Comparison of ENCODE assay signal across 25 mouse cellular contexts in genomic region chr13:114142826-114143225, GRCm38 (mm10).
DNase-seq lines count a peak whose midpoint lies in the region; ATAC-seq and TF ChIP-seq lines count a peak whose summit lies in the region.
"Had no signal": no experiment of that assay in that cellular context is flagged by ENCODE, and none has a peak within 500 bp of the region (broad histone marks: within the 10 kb centered on the region; RNA-seq: fewer than 3 reads in every experiment).

No protein-coding gene starts in this region.

- peaks cover 9% of the 10 kb centered on the region; the same call in 1 of the 2 replicates for H3K4me1 ChIP-seq in hindbrain, embryonic 12.5 days
- H3K4me1 ChIP-seq in hindbrain, embryonic 11.5 days (replicated peaks; ENCODE audit: control insufficient read depth, insufficient read depth, low read length) = no peaks in the 10 kb centered on the region
- H3K4me1 ChIP-seq in midbrain, embryonic 11.5 days (ENCODE audit: control insufficient read depth, insufficient read depth, low read length) = no peaks in the 10 kb centered on the region
- H3K4me1 ChIP-seq in midbrain, embryonic 13.5 days (replicated peaks) = peaks cover 13% of the 10 kb centered on the region; the same call in 1 of the 2 replicates
- H3K4me1 ChIP-seq in ES-Bruce4 (ENCODE audit: control insufficient read depth, insufficient read depth, low read length) = no peaks in the 10 kb centered on the region

- peak; percentile 38; the same call in 1 of the 2 replicates for ATAC-seq in hindbrain, embryonic 12.5 days (ENCODE audit: low FRiP score)
- ATAC-seq in hindbrain, embryonic 11.5 days (ENCODE audit: low FRiP score) = no peak
- ATAC-seq in midbrain, embryonic 11.5 days (ENCODE audit: low FRiP score) = no peak
- no peak for ATAC-seq in midbrain, embryonic 13.5 days
- ATAC-seq: forebrain, embryonic 16.5 days; midbrain, embryonic 16.5 days had no signal

- no peak overlapping the region for H3K27ac ChIP-seq in hindbrain, embryonic 12.5 days
- H3K27ac ChIP-seq in hindbrain, embryonic 11.5 days (ENCODE audit: low read depth, low read length) = no peak overlapping the region
- no peak overlapping the region for H3K27ac ChIP-seq in midbrain, embryonic 11.5 days (ENCODE audit: low read depth, low read length)
- no peak overlapping the region for H3K27ac ChIP-seq in midbrain, embryonic 13.5 days
- no peak overlapping the region for H3K27ac ChIP-seq in ES-Bruce4 (ENCODE audit: insufficient read depth, low read length)
- H3K27ac ChIP-seq: embryonic facial prominence, embryonic 10.5 days; heart, embryonic 10.5 days; limb, embryonic 12.5 days; liver, embryonic 12.5 days had no signal

- no peak overlapping the region for H3K9ac ChIP-seq in hindbrain, embryonic 12.5 days
- no peak overlapping the region for H3K9ac ChIP-seq in hindbrain, embryonic 11.5 days (ENCODE audit: low read depth, low read length)
- H3K9ac ChIP-seq in midbrain, embryonic 11.5 days (ENCODE audit: low read length) = no peak overlapping the region
- no peak overlapping the region for H3K9ac ChIP-seq in midbrain, embryonic 13.5 days (replicated peaks)
- no peak overlapping the region for H3K9ac ChIP-seq in ES-Bruce4 (ENCODE audit: low read depth, poor library complexity, severe bottlenecking)
- H3K9ac ChIP-seq: limb, embryonic 12.5 days; liver, embryonic 12.5 days had no signal

- TF ChIP-seq EP300 in ES-Bruce4 (IDR thresholded peaks at IDR 0.05; ENCODE audit: insufficient read depth, low read depth, low read length) = no peak

- H3K4me3 ChIP-seq in hindbrain, embryonic 12.5 days = no peak overlapping the region
- H3K4me3 ChIP-seq in hindbrain, embryonic 11.5 days (ENCODE audit: low read depth, low read length) = no peak overlapping the region
- no peak overlapping the region for H3K4me3 ChIP-seq in midbrain, embryonic 11.5 days (ENCODE audit: low read depth, low read length)
- H3K4me3 ChIP-seq in midbrain, embryonic 13.5 days (replicated peaks) = no peak overlapping the region
- H3K4me3 ChIP-seq in ES-Bruce4 (ENCODE audit: low read depth, low read length) = no peak overlapping the region
- H3K4me3 ChIP-seq: embryonic facial prominence, embryonic 10.5 days; heart, embryonic 10.5 days; limb, embryonic 12.5 days; liver, embryonic 12.5 days had no signal

- TF ChIP-seq CTCF in ES-Bruce4 (IDR thresholded peaks at IDR 0.05; ENCODE audit: low read depth, low read length) = peak; percentile 1

- H3K9me3 ChIP-seq in hindbrain, embryonic 12.5 days (replicated peaks) = no peaks in the 10 kb centered on the region
- H3K9me3 ChIP-seq in hindbrain, embryonic 11.5 days (ENCODE audit: control insufficient read depth, low read length) = no peaks in the 10 kb centered on the region
- no peaks in the 10 kb centered on the region for H3K9me3 ChIP-seq in midbrain, embryonic 11.5 days (ENCODE audit: control insufficient read depth, low read length)
- no peaks in the 10 kb centered on the region for H3K9me3 ChIP-seq in midbrain, embryonic 13.5 days
- H3K9me3 ChIP-seq in ES-Bruce4 (replicated peaks; ENCODE audit: control insufficient read depth, insufficient read depth, low read length, poor library complexity, severe bottlenecking) = no peaks in the 10 kb centered on the region
- H3K9me3 ChIP-seq: embryonic facial prominence, embryonic 10.5 days; heart, embryonic 10.5 days; limb, embryonic 12.5 days; liver, embryonic 12.5 days had no signal

- H3K36me3 ChIP-seq in hindbrain, embryonic 12.5 days = no peaks in the 10 kb centered on the region
- no peaks in the 10 kb centered on the region for H3K36me3 ChIP-seq in hindbrain, embryonic 11.5 days (ENCODE audit: control insufficient read depth, insufficient read depth, low read length)
- no peaks in the 10 kb centered on the region for H3K36me3 ChIP-seq in midbrain, embryonic 11.5 days (ENCODE audit: control insufficient read depth, insufficient read depth, low read length)
- no peaks in the 10 kb centered on the region for H3K36me3 ChIP-seq in midbrain, embryonic 13.5 days
- no peaks in the 10 kb centered on the region; the same call in 1 of the 2 replicates for H3K36me3 ChIP-seq in ES-Bruce4 (ENCODE audit: control insufficient read depth, insufficient read depth, low read length, poor library complexity, severe bottlenecking)
- H3K36me3 ChIP-seq: embryonic facial prominence, embryonic 10.5 days; heart, embryonic 10.5 days; limb, embryonic 12.5 days; liver, embryonic 12.5 days had no signal

- H3K27me3 ChIP-seq in hindbrain, embryonic 12.5 days = no peaks in the 10 kb centered on the region
- no peaks in the 10 kb centered on the region for H3K27me3 ChIP-seq in hindbrain, embryonic 11.5 days (ENCODE audit: control insufficient read depth, insufficient read depth, low read length)
- no peaks in the 10 kb centered on the region for H3K27me3 ChIP-seq in midbrain, embryonic 11.5 days (ENCODE audit: control insufficient read depth, insufficient read depth, low read length)
- no peaks in the 10 kb centered on the region for H3K27me3 ChIP-seq in midbrain, embryonic 13.5 days
- no peaks in the 10 kb centered on the region for H3K27me3 ChIP-seq in ES-Bruce4 (ENCODE audit: control insufficient read depth, insufficient read depth, low read length, poor library complexity, severe bottlenecking)
- H3K27me3 ChIP-seq: limb, embryonic 12.5 days; liver, embryonic 12.5 days had no signal

- no peak overlapping the region for H3K4me2 ChIP-seq in hindbrain, embryonic 12.5 days (replicated peaks)
- no peak overlapping the region for H3K4me2 ChIP-seq in hindbrain, embryonic 11.5 days (replicated peaks; ENCODE audit: low read depth, low read length)
- H3K4me2 ChIP-seq in midbrain, embryonic 11.5 days = no peak overlapping the region
- H3K4me2 ChIP-seq in midbrain, embryonic 13.5 days (replicated peaks) = no peak overlapping the region
- H3K4me2 ChIP-seq: limb, embryonic 12.5 days; liver, embryonic 12.5 days had no signal

- TF ChIP-seq POLR2A in ES-Bruce4 (IDR thresholded peaks at IDR 0.05; ENCODE audit: insufficient read depth, low read length) = no peak

- 71% methylated on average over 8 of the region's 8 CpGs for WGBS in hindbrain, embryonic 12.5 days
- WGBS in hindbrain, embryonic 11.5 days = 84% methylated on average over 8 of the region's 8 CpGs
- WGBS in midbrain, embryonic 11.5 days = 85% methylated on average over 8 of the region's 8 CpGs
- WGBS in midbrain, embryonic 13.5 days = 85% methylated on average over 8 of the region's 8 CpGs

- no peak for DNase-seq in hindbrain, embryonic 11.5 days (ENCODE audit: low spot score)
- peak; percentile 54 for DNase-seq in midbrain, embryonic 11.5 days (ENCODE audit: low spot score, missing footprints)
- peak; percentile 33 for DNase-seq in brain, adult 2 months (ENCODE audit: low read depth, low spot score)
- DNase-seq in natural killer cell, adult 2 months (ENCODE audit: low spot score in 2 of 2) = no peak
- no peak for DNase-seq in gastrocnemius, adult 8-10 months (ENCODE audit: low spot score in 2 of 2)
- DNase-seq: adrenal gland, postnatal 14 days; cerebellum, adult 9-11 months; heart, postnatal 10 days; kidney, adult 2 months; kidney, postnatal 10 days; layer of hippocampus, postnatal 36 days; lung, adult 18-20 months; lung, postnatal 10 days; retina, postnatal 1 day; right cerebral cortex, postnatal 25 days; spleen, adult 18-20 months had no signal

Comparison
In these comparisons a context has a peak if more than half of its experiments do, and no peak if none do; other contexts are left out.
1. DNase-seq: peak in midbrain, embryonic 11.5 days (single experiment) and brain, adult 2 months (single experiment); none in hindbrain, embryonic 11.5 days (single experiment), natural killer cell, adult 2 months (0 of 2) and gastrocnemius, adult 8-10 months (0 of 2).